Mouse (Mus musculus): ENCODE data around the gene Adcy2. TPM values are rescaled to one million over a fixed set of nuclear protein-coding genes. Genes with fewer than 3 reads are reported as not detected.

The Adcy2 gene
- polyA plus RNA-seq, 1 experiment from 2014 or later: 0.74 TPM

- no peaks in the 10 kb centered on the region for H3K9me3 ChIP-seq (replicated peaks; ENCODE audit: control insufficient read depth, low read length)
- ATAC-seq (replicated peaks; ENCODE audit: insufficient number of reproducible peaks, low FRiP score, low TSS enrichment): no peak
- no peaks in the 10 kb centered on the region for H3K36me3 ChIP-seq (ENCODE audit: control insufficient read depth, insufficient read depth, low read length)
- no peaks in the 10 kb centered on the region for H3K4me1 ChIP-seq (ENCODE audit: control insufficient read depth, insufficient read depth, low read length)
- 81% methylated on average over 9 of the region's 9 CpGs for WGBS (ENCODE audit: insufficient replicate concordance)
- H3K9ac ChIP-seq (ENCODE audit: low read depth, low read length): no peak overlapping the region
- no peak overlapping the region for H3K27ac ChIP-seq (ENCODE audit: low read depth, low read length)
- no peak overlapping the region for H3K4me3 ChIP-seq (ENCODE audit: low read depth, low read length)
- H3K27me3 ChIP-seq (ENCODE audit: control insufficient read depth, insufficient read depth, low read length): no peaks in the 10 kb centered on the region
- no peak overlapping the region for H3K4me2 ChIP-seq
These were observed 109.3 kb downstream of the Adcy2 start for GRCm38 (mm10) chr13:68889929-68890593.

DNA sequence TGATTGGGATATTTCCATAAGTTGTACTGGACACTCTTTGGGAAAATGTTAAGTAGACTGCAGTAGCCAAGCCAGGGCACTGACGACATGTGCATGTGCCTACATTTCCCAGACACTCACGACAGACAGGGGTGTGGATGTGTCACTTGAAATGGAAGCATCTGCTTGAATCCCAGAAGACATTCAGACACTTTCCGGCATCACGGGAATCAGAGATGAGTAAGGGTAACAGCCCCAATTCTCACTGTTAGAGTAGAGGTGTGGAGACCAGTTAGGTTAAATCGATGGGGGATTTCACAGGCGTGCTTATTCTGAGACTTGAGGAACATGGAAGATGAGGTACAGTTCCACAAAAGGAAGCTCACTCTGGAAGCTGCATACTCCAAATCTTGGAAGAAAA, 130.6 kb downstream of the Adcy2 start:
- H3K27me3 ChIP-seq (ENCODE audit: control insufficient read depth, insufficient read depth, low read length): no peaks in the 10 kb centered on the region
- no peaks in the 10 kb centered on the region for H3K36me3 ChIP-seq (ENCODE audit: control insufficient read depth, insufficient read depth, low read length)
- no peaks in the 10 kb centered on the region for H3K4me1 ChIP-seq (ENCODE audit: control insufficient read depth, insufficient read depth, low read length)
- WGBS (ENCODE audit: insufficient replicate concordance): 71% methylated on average over 6 of the region's 6 CpGs
- H3K4me3 ChIP-seq (ENCODE audit: low read depth, low read length): no peak overlapping the region
- ATAC-seq (replicated peaks; ENCODE audit: insufficient number of reproducible peaks, low FRiP score, low TSS enrichment): no peak
- H3K4me2 ChIP-seq: no peak overlapping the region
- H3K27ac ChIP-seq (ENCODE audit: low read depth, low read length): no peak overlapping the region
- H3K9me3 ChIP-seq (replicated peaks; ENCODE audit: control insufficient read depth, low read length): no peaks in the 10 kb centered on the region
- no peak overlapping the region for H3K9ac ChIP-seq (ENCODE audit: low read depth, low read length)

DNA sequence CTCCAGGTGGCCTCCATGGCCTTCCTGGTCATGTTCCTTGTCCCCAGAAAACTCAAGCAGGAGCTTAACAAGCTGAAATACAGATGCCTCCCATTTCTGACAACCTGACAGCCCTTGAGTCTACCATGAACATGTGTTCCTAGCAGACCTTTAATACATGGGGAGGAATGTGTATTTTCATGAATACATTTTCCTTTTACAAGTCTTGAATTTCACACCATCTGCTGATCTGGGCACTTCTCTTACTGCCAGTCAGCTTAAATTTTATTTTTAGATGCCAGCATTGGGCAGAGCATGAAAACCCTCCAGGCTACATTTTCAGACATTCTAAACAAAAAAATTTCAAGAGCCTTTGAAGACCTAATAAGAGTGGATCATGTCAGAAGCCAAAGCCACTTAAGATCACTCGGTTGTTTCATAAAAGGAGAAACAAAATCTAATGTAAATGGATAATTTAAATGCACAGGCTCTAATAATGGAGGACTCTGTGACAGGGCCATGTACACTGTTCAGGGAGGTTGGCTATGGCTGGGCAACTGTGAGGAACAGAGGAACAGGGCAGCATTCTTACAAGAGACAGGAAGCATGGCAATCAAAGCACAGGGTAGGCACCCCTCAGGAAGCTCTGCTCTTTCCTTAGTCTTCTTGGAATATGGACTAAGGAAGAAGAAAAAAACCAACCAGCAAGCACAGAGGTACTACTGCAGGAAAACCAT, 131.2 kb downstream of the Adcy2 start:
- Histone ChIP-seq H3K9me3 (replicated peaks; ENCODE audit: control insufficient read depth, low read length) (no peaks in the 10 kb centered on the region), H3K27ac (ENCODE audit: low read depth, low read length) (no peak overlapping the region)
- 79% methylated on average over 1 of the region's 1 CpGs for WGBS (ENCODE audit: insufficient replicate concordance)

DNA sequence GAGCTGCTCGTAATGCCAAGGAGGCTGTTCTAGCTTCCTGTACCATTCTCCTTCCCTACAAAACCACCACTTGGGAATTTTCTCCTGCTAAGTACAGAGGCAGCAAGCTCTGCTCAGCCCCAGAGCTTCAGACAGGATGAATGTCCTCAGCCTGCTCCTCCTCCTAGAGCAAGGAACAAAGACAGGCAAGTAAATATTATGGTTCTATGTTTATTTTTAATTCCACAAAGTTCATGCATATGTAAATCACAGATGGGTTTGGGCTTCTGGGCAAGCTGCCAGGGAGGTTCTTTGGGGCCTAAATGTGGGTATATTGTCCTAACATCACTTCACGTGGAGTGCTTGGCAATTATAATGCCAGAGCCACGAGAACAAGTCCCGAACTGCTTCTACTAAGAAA, 139.3 kb downstream of the Adcy2 start:
- no peaks in the 10 kb centered on the region for H3K36me3 ChIP-seq (ENCODE audit: control insufficient read depth, insufficient read depth, low read length)
- H3K4me2 ChIP-seq: no peak overlapping the region
- no peak for ATAC-seq (replicated peaks; ENCODE audit: insufficient number of reproducible peaks, low FRiP score, low TSS enrichment)
- no peak overlapping the region for H3K27ac ChIP-seq (ENCODE audit: low read depth, low read length)
- 70% methylated on average over 4 of the region's 4 CpGs for WGBS (ENCODE audit: insufficient replicate concordance)
- no peak overlapping the region for H3K9ac ChIP-seq (ENCODE audit: low read depth, low read length)
- H3K4me1 ChIP-seq (ENCODE audit: control insufficient read depth, insufficient read depth, low read length): no peaks in the 10 kb centered on the region
- no peaks in the 10 kb centered on the region for H3K27me3 ChIP-seq (ENCODE audit: control insufficient read depth, insufficient read depth, low read length)
- H3K9me3 ChIP-seq (replicated peaks; ENCODE audit: control insufficient read depth, low read length): no peaks in the 10 kb centered on the region
- no peak overlapping the region for H3K4me3 ChIP-seq (ENCODE audit: low read depth, low read length)

More for the DNA sequence above, 131.2 kb downstream of the Adcy2 start:
- H3K4me1 ChIP-seq (ENCODE audit: control insufficient read depth, insufficient read depth, low read length): no peaks in the 10 kb centered on the region
- H3K4me2 ChIP-seq: no peak overlapping the region
- H3K36me3 ChIP-seq (ENCODE audit: control insufficient read depth, insufficient read depth, low read length): no peaks in the 10 kb centered on the region
- H3K27me3 ChIP-seq (ENCODE audit: control insufficient read depth, insufficient read depth, low read length): no peaks in the 10 kb centered on the region
- no peak overlapping the region for H3K9ac ChIP-seq (ENCODE audit: low read depth, low read length)
- ATAC-seq (replicated peaks; ENCODE audit: insufficient number of reproducible peaks, low FRiP score, low TSS enrichment): no peak
- H3K4me3 ChIP-seq (ENCODE audit: low read depth, low read length): no peak overlapping the region

DNA sequence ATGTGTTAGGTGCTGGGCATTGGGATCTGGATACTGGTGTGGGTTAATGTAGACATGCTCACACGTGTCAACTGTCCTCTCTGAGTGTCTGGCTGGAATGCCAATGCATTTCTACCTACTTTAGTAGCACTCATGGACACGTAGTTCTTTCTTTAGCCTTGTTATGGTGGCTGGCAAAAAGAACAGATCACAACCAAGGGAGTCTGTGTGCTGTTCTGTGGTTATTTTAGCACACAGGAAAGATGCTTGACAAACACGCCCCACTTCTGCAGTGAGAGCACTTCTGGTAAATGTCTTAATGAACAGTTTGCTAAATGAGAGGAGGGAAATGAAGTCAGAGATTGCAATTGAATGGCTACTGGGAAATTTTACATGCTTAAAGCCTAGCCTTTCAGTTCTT, 151.1 kb downstream of the Adcy2 start:
- ATAC-seq (replicated peaks; ENCODE audit: insufficient number of reproducible peaks, low FRiP score, low TSS enrichment): no peak

DNA sequence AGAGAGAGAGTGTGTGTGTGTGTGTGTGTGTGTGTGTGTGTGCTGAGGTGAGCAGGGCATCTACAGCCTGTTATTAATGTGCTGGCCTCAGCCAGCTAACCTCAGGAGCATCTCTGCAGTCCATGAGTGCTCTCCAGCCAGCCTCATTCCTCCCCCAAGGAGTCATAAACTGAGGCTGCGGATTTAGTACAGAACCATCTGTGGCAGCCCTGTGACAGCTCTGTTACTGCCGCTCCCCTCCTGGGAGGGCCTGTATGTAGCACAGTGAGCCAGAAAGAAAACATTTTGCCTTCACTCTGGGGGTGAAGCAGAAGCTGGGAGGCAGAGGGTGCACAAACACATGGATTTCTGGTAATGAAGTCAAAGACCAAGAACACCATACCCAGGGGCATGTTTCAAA, 159.8 kb downstream of the Adcy2 start:
- no peak for ATAC-seq (replicated peaks; ENCODE audit: insufficient number of reproducible peaks, low FRiP score, low TSS enrichment)
- H3K4me1 ChIP-seq (ENCODE audit: control insufficient read depth, insufficient read depth, low read length): no peaks in the 10 kb centered on the region
- H3K4me2 ChIP-seq: no peak overlapping the region
- H3K36me3 ChIP-seq (ENCODE audit: control insufficient read depth, insufficient read depth, low read length): no peaks in the 10 kb centered on the region
- 42% methylated on average over 2 of the region's 2 CpGs for WGBS (ENCODE audit: insufficient replicate concordance)
- H3K9ac ChIP-seq (ENCODE audit: low read depth, low read length): no peak overlapping the region
- H3K27ac ChIP-seq (ENCODE audit: low read depth, low read length): no peak overlapping the region
- H3K27me3 ChIP-seq (ENCODE audit: control insufficient read depth, insufficient read depth, low read length): no peaks in the 10 kb centered on the region
- H3K4me3 ChIP-seq (ENCODE audit: low read depth, low read length): no peak overlapping the region
- H3K9me3 ChIP-seq (replicated peaks; ENCODE audit: control insufficient read depth, low read length): no peaks in the 10 kb centered on the region

More for the DNA sequence above, 151.1 kb downstream of the Adcy2 start:
- Histone ChIP-seq H3K27me3 (ENCODE audit: control insufficient read depth, insufficient read depth, low read length) (no peaks in the 10 kb centered on the region), H3K36me3 (ENCODE audit: control insufficient read depth, insufficient read depth, low read length) (no peaks in the 10 kb centered on the region), H3K4me3 (ENCODE audit: low read depth, low read length) (no peak overlapping the region), H3K4me1 (ENCODE audit: control insufficient read depth, insufficient read depth, low read length) (no peaks in the 10 kb centered on the region), H3K9me3 (replicated peaks; ENCODE audit: control insufficient read depth, low read length) (no peaks in the 10 kb centered on the region), H3K9ac (ENCODE audit: low read depth, low read length) (no peak overlapping the region), H3K27ac (ENCODE audit: low read depth, low read length) (no peak overlapping the region), H3K4me2 (no peak overlapping the region)
- 67% methylated on average over 3 of the region's 3 CpGs for WGBS (ENCODE audit: insufficient replicate concordance)

DNA sequence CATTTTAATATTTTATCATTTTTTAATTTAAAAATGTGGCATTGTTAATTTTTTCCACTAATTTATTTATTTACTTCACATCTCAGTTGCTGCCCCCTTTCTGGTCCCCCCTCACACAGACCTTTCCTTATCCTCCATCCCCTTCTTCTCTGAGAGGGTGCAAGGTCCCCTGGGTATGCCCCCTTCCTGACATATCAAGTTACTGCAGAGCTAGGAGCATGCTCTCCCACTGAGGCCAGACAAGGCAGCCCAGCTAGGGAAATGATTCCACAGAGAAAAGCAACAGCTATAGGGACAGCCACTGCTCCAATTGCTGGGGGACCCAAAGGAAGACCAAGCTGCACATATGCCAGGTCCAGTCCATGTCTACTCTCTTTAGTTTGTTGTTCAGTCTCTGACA, 163.2 kb downstream of the Adcy2 start:
- no peaks in the 10 kb centered on the region for H3K27me3 ChIP-seq (ENCODE audit: control insufficient read depth, insufficient read depth, low read length)
- no peaks in the 10 kb centered on the region for H3K4me1 ChIP-seq (ENCODE audit: control insufficient read depth, insufficient read depth, low read length)
- H3K9ac ChIP-seq (ENCODE audit: low read depth, low read length): no peak overlapping the region
- no peak overlapping the region for H3K27ac ChIP-seq (ENCODE audit: low read depth, low read length)
- H3K9me3 ChIP-seq (replicated peaks; ENCODE audit: control insufficient read depth, low read length): no peaks in the 10 kb centered on the region
- H3K4me3 ChIP-seq (ENCODE audit: low read depth, low read length): no peak overlapping the region
- no peak overlapping the region for H3K4me2 ChIP-seq
- ATAC-seq (replicated peaks; ENCODE audit: insufficient number of reproducible peaks, low FRiP score, low TSS enrichment): no peak
- H3K36me3 ChIP-seq (ENCODE audit: control insufficient read depth, insufficient read depth, low read length): no peaks in the 10 kb centered on the region

- H3K36me3 ChIP-seq (ENCODE audit: control insufficient read depth, insufficient read depth, low read length): no peaks in the 10 kb centered on the region
- H3K9me3 ChIP-seq (replicated peaks; ENCODE audit: control insufficient read depth, low read length): no peaks in the 10 kb centered on the region
- no peaks in the 10 kb centered on the region for H3K27me3 ChIP-seq (ENCODE audit: control insufficient read depth, insufficient read depth, low read length)
- H3K4me3 ChIP-seq (ENCODE audit: low read depth, low read length): no peak overlapping the region
- H3K4me2 ChIP-seq: no peak overlapping the region
- no peak overlapping the region for H3K27ac ChIP-seq (ENCODE audit: low read depth, low read length)
- 69% methylated on average over 8 of the region's 8 CpGs for WGBS (ENCODE audit: insufficient replicate concordance)
- ATAC-seq (replicated peaks; ENCODE audit: insufficient number of reproducible peaks, low FRiP score, low TSS enrichment): no peak
- no peaks in the 10 kb centered on the region for H3K4me1 ChIP-seq (ENCODE audit: control insufficient read depth, insufficient read depth, low read length)
- H3K9ac ChIP-seq (ENCODE audit: low read depth, low read length): no peak overlapping the region
These were observed 163.8 kb downstream of the Adcy2 start for GRCm38 (mm10) chr13:68835424-68836045.

All from heart, embryonic 11.5 days (tissue).